Mouse (Mus musculus) right cerebral cortex, adult 18-20 months (tissue): Measurements from ENCODE around the gene Pcnx.
"Not testable (repeated sequence)": the region's sequence is repeated elsewhere in the genome, so short reads cannot be mapped to it uniquely, and the experiment has no call there.

Source experiments
- DNase-seq: peaks from one replicate; pipeline ENCODE4 v3.0.0; 2022; ENCODE audit warnings: mixed read lengths

Pcnx gene

GRCm38 (mm10) chr12:81971042-81971883 lies 111.4 kb downstream of the Pcnx start:
- peak; percentile 51 for DNase-seq

- DNase-seq, result peak; percentile 71
Observed at GRCm38 (mm10) chr12:81971884-81972362, 112.1 kb downstream of the Pcnx start.

- DNase-seq, result peak; percentile 60
Observed at GRCm38 (mm10) chr12:81974806-81975205, 115.0 kb downstream of the Pcnx start.

GRCm38 (mm10) chr12:81977346-81977745 lies 117.5 kb downstream of the Pcnx start:
- DNase-seq, result no peak

GRCm38 (mm10) chr12:81979312-81979711 lies 119.5 kb downstream of the Pcnx start:
- no peak for DNase-seq

- DNase-seq, result no peak
Observed at GRCm38 (mm10) chr12:81992106-81992505, 132.3 kb downstream of the Pcnx start.

- no peak for DNase-seq
Observed at GRCm38 (mm10) chr12:81992996-81993395, 133.2 kb downstream of the Pcnx start.

GRCm38 (mm10) chr12:81994911-81995667 lies 135.3 kb downstream of the Pcnx start:
- DNase-seq, result no peak

- no peak for DNase-seq
Observed at GRCm38 (mm10) chr12:81996679-81997362, 137.0 kb downstream of the Pcnx start.

GRCm38 (mm10) chr12:81997497-81997896 lies 137.7 kb downstream of the Pcnx start:
- no peak for DNase-seq

- DNase-seq, result not testable (repeated sequence)
Observed at GRCm38 (mm10) chr12:82002697-82003096, 142.9 kb downstream of the Pcnx start.

- DNase-seq, result not testable (repeated sequence)
Observed at GRCm38 (mm10) chr12:82025901-82026633, 166.2 kb downstream of the Pcnx start.

- DNase-seq, result not testable (repeated sequence)
Observed at GRCm38 (mm10) chr12:82033524-82033923, 173.7 kb downstream of the Pcnx start.

GRCm38 (mm10) chr12:82033973-82034372 lies 174.2 kb downstream of the Pcnx start:
- DNase-seq, result not testable (repeated sequence)

GRCm38 (mm10) chr12:82044078-82044477 lies 184.3 kb downstream of the Pcnx start:
- DNase-seq, result not testable (repeated sequence)
